Mouse (Mus musculus) limb, embryonic 14.5 days (tissue): ENCODE measurements around the gene Vsx2. TPM values are rescaled to one million over a fixed set of nuclear protein-coding genes. Genes with fewer than 3 reads are reported as not detected.

Experiments used
- ATAC-seq: fragments of 200-750 bp; cut with Nextera tagmentation; 2 replicates; pipeline ENCODE4 v1.8.0; 2017; ENCODE audit warnings: low read depth, moderate number of reproducible peaks, moderate TSS enrichment; ENCODE audit not compliant: low FRiP score
- DNase-seq: peaks from one replicate; pipeline ENCODE4 v3.0.0-alpha.2; 2015; ENCODE audit warnings: low spot score
- H3K27ac ChIP-seq: fragments of 300-500 bp; sonication (generic); replicated peaks from 2 replicates; pipeline ENCODE4 v1.5.1; 2014; ENCODE audit warnings: low read depth, mild to moderate bottlenecking, low read length, moderate library complexity, mixed read lengths
- H3K27me3 ChIP-seq: fragments of 300-500 bp; sonication (generic); 2 replicates; pipeline ENCODE4 v1.6.1; 2014; ENCODE audit warnings: low read length, mixed read lengths; ENCODE audit not compliant: control insufficient read depth, insufficient read depth
- H3K36me3 ChIP-seq: fragments of 300-500 bp; sonication (generic); 2 replicates; pipeline ENCODE4 v1.6.1; 2014; ENCODE audit warnings: mild to moderate bottlenecking, low read length, moderate library complexity, mixed read lengths; ENCODE audit not compliant: control insufficient read depth, insufficient read depth
- H3K4me1 ChIP-seq: fragments of 300-500 bp; sonication (generic); 2 replicates; pipeline ENCODE4 v1.6.1; 2014; ENCODE audit warnings: antibody characterized with exemption, low read length, mixed read lengths; ENCODE audit not compliant: control insufficient read depth, insufficient read depth
- H3K4me2 ChIP-seq: fragments of 300-500 bp; sonication (generic); replicated peaks from 2 replicates; pipeline ENCODE4 v1.6.1; 2014; ENCODE audit warnings: low read depth, mild to moderate bottlenecking, low read length, moderate library complexity; ENCODE audit not compliant: severe bottlenecking
- H3K4me3 ChIP-seq: fragments of 300-500 bp; sonication (generic); replicated peaks from 2 replicates; pipeline ENCODE4 v1.5.1; 2014; ENCODE audit warnings: low read length
- H3K9ac ChIP-seq: fragments of 300-500 bp; sonication (generic); 2 replicates; pipeline ENCODE4 v1.6.1; 2014; ENCODE audit warnings: mild to moderate bottlenecking, low read depth, low read length, moderate library complexity; ENCODE audit not compliant: severe bottlenecking
- H3K9me3 ChIP-seq: fragments of 300-500 bp; sonication (generic); 2 replicates; pipeline ENCODE4 v1.6.1; 2016; ENCODE audit warnings: low read length; ENCODE audit not compliant: control insufficient read depth
- POLR2A ChIP-seq: fragments of 200-500 bp; IDR thresholded peaks from 2 replicates; pipeline ENCODE4 v1.8.0; 2012; ENCODE audit warnings: inconsistent platforms, mild to moderate bottlenecking, moderate library complexity, borderline replicate concordance; ENCODE audit not compliant: insufficient read depth, insufficient read length; ENCODE audit errors: extremely low read depth
- WGBS: fragments of 180-500 bp; shearing (Covaris S2); extraction: QIAGEN DNeasy Blood & Tissue Kit; methylation state at CpG from one replicate; pipeline ENCODE4 v1.1.7; 2014; 5-methylcytosine and 5-hydroxymethylcytosine counted together
- polyA plus RNA-seq, 2 experiments: library from polyadenylated mRNA; depleted of rRNA in 1 of 2; stranded (reverse) in 1 of 2; unstranded in 1 of 2; fragments of >200 nt; fragmentation: Nextera tagmentation in 1 of 2; extraction: Ambion mirVana in 1 of 2; gene quantifications; 2 replicates each; pipeline versions ENCODE4 v1.2.1 to v1.2.3; 2012 to 2014

Vsx2 gene
- polyA plus RNA-seq, 2 experiments, result 0.22 to 0.47 TPM

DNA sequence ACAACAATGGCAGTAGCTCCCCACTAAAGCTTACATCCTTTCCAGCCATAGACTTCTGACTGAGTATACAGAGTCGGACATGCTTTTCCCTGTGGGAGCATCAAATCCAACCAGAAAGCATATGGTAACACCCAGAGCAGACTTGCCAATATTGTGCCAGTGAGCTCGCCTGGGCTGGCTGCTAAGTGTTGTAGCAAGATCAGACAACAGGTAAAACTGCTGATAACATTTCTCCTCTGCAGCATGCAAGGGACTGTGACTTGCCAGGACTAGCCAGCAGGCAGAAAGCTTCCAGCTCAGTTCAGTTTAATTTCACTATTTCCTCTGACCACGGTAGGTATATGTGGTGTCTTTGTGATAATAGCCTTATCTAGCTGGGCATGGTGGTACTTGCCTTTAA, 62.3 kb downstream of the Vsx2 start:
- no peak overlapping the region for H3K27ac ChIP-seq
- ATAC-seq, result no peak
- DNase-seq, result no peak
- H3K4me2 ChIP-seq, result no peak overlapping the region
- WGBS, result 55% methylated on average over 3 of the region's 3 CpGs
- H3K9ac ChIP-seq, result no peak overlapping the region
- no peak for TF ChIP-seq POLR2A
- no peaks in the 10 kb centered on the region for H3K27me3 ChIP-seq
- no peaks in the 10 kb centered on the region for H3K36me3 ChIP-seq
- no peaks in the 10 kb centered on the region for H3K9me3 ChIP-seq
- no peaks in the 10 kb centered on the region for H3K4me1 ChIP-seq
- no peak overlapping the region for H3K4me3 ChIP-seq

- Histone ChIP-seq H3K4me3 (no peak overlapping the region), H3K27me3 (peaks cover 34% of the 10 kb centered on the region), H3K9ac (no peak overlapping the region), H3K27ac (no peak overlapping the region), H3K4me1 (0 out of 2 replicates have a peak, but pooled peaks cover 3% of the 10 kb centered on the region), H3K4me2 (no peak overlapping the region), H3K36me3 (no peaks in the 10 kb centered on the region), H3K9me3 (no peaks in the 10 kb centered on the region)
- ATAC-seq (no peak), DNase-seq (no peak)
- WGBS, result 15% methylated on average over 5 of the region's 6 CpGs
- no peak for TF ChIP-seq POLR2A
Observed at GRCm38 (mm10) chr12:84640253-84640652, 70.7 kb downstream of the Vsx2 start.

- no peak within 1 kb of the TSS for H3K4me3 ChIP-seq
- no peak within 1 kb of the TSS for H3K4me2 ChIP-seq
- DNase-seq, result no peak
- no peak within 1 kb of the TSS for H3K27ac ChIP-seq
- ATAC-seq, result no peak
- 0 out of 2 replicates have a peak, but pooled peaks cover 3% of the 10 kb centered on the region for H3K4me1 ChIP-seq
- TF ChIP-seq POLR2A, result no peak
- WGBS, result 5% methylated on average over 9 of the region's 9 CpGs
- H3K36me3 ChIP-seq, result no peaks in the 10 kb centered on the region
- H3K9me3 ChIP-seq, result no peaks in the 10 kb centered on the region
- H3K27me3 ChIP-seq, result peaks cover 34% of the 10 kb centered on the region
- H3K9ac ChIP-seq, result no peak within 1 kb of the TSS
Observed at GRCm38 (mm10) chr12:84640654-84641053, 71.1 kb downstream of the Vsx2 start, which contains the start of gene Vrtn. Gene Vrtn, plus strand, starts transcription at chr12:84641019.

Other genes with a start within 250 kb of the Vsx2 start
- gene Coq6, start 208.1 kb upstream of the Vsx2 start, polyA plus RNA-seq (2012; rRNA removed), result 49.2 and 63.5 TPM in 2 replicates
- gene Coq6, start 208.1 kb upstream of the Vsx2 start, polyA plus RNA-seq (2014; fragmentation: Nextera tagmentation; extraction: Ambion mirVana), result 42.4 and 44.8 TPM in 2 replicates
- gene Fam161b, start 207.9 kb upstream of the Vsx2 start, polyA plus RNA-seq (2012; rRNA removed), result 3.4 and 4.7 TPM in 2 replicates
- gene Fam161b, start 207.9 kb upstream of the Vsx2 start, polyA plus RNA-seq (2014; fragmentation: Nextera tagmentation; extraction: Ambion mirVana), result 2.1 and 2.8 TPM in 2 replicates
- gene Entpd5, start 160.7 kb upstream of the Vsx2 start, polyA plus RNA-seq (2012; rRNA removed), result 7.7 and 8.0 TPM in 2 replicates
- 12.2 and 12.7 TPM in 2 replicates for gene Entpd5, start 160.7 kb upstream of the Vsx2 start, polyA plus RNA-seq (2014; fragmentation: Nextera tagmentation; extraction: Ambion mirVana)
- gene Bbof1, start 160.7 kb upstream of the Vsx2 start, polyA plus RNA-seq (2012; rRNA removed), result 0.55 and 1.3 TPM in 2 replicates
- 0.95 and 1.1 TPM in 2 replicates for gene Bbof1, start 160.7 kb upstream of the Vsx2 start, polyA plus RNA-seq (2014; fragmentation: Nextera tagmentation; extraction: Ambion mirVana)
- 10.4 and 18.1 TPM in 2 replicates for gene Rnf113a2, start 152.6 kb upstream of the Vsx2 start, polyA plus RNA-seq (2012; rRNA removed)
- 21.6 and 24.5 TPM in 2 replicates for gene Rnf113a2, start 152.6 kb upstream of the Vsx2 start, polyA plus RNA-seq (2014; fragmentation: Nextera tagmentation; extraction: Ambion mirVana)
- 18.9 and 19.0 TPM in 2 replicates for gene Aldh6a1, start 118.8 kb upstream of the Vsx2 start, polyA plus RNA-seq (2012; rRNA removed)
- 37.9 and 41.2 TPM in 2 replicates for gene Aldh6a1, start 118.8 kb upstream of the Vsx2 start, polyA plus RNA-seq (2014; fragmentation: Nextera tagmentation; extraction: Ambion mirVana)
- 17.3 and 26.9 TPM in 2 replicates for gene Lin52, start 118.3 kb upstream of the Vsx2 start, polyA plus RNA-seq (2012; rRNA removed)
- 17.9 and 24.2 TPM in 2 replicates for gene Lin52, start 118.3 kb upstream of the Vsx2 start, polyA plus RNA-seq (2014; fragmentation: Nextera tagmentation; extraction: Ambion mirVana)
- gene Abcd4, start 47.7 kb downstream of the Vsx2 start, polyA plus RNA-seq (2012; rRNA removed), result 32.3 and 37.9 TPM in 2 replicates
- gene Abcd4, start 47.7 kb downstream of the Vsx2 start, polyA plus RNA-seq (2014; fragmentation: Nextera tagmentation; extraction: Ambion mirVana), result 11.5 and 12.5 TPM in 2 replicates
- gene Vrtn, start 71.3 kb downstream of the Vsx2 start, polyA plus RNA-seq (2012; rRNA removed), result 0.04 and 0.06 TPM in 2 replicates
- not detected in 2 replicates for gene Vrtn, start 71.3 kb downstream of the Vsx2 start, polyA plus RNA-seq (2014; fragmentation: Nextera tagmentation; extraction: Ambion mirVana)
- gene Syndig1l, start 129.1 kb downstream of the Vsx2 start, polyA plus RNA-seq (2012; rRNA removed), result 0.03 TPM in 1 of 2 replicates, not detected in the other
- gene Syndig1l, start 129.1 kb downstream of the Vsx2 start, polyA plus RNA-seq (2014; fragmentation: Nextera tagmentation; extraction: Ambion mirVana), result not detected in 2 replicates
- 76.2 and 87.7 TPM in 2 replicates for gene Npc2, start 203.4 kb downstream of the Vsx2 start, polyA plus RNA-seq (2012; rRNA removed)
- 65.1 and 73.4 TPM in 2 replicates for gene Npc2, start 203.4 kb downstream of the Vsx2 start, polyA plus RNA-seq (2014; fragmentation: Nextera tagmentation; extraction: Ambion mirVana)
- 108 TPM in 2 replicates for gene Isca2, start 203.5 kb downstream of the Vsx2 start, polyA plus RNA-seq (2012; rRNA removed)
- gene Isca2, start 203.5 kb downstream of the Vsx2 start, polyA plus RNA-seq (2014; fragmentation: Nextera tagmentation; extraction: Ambion mirVana), result 138 and 145 TPM in 2 replicates